Mouse (Mus musculus) bone marrow, adult 2 months (tissue): ENCODE results near the gene Slc12a4.

Experiments
- CTCF ChIP-seq: fragments of 200-500 bp; IDR thresholded peaks from 2 replicates; pipeline ENCODE4 v1.5.1; 2011; ENCODE audit warnings: low read length, control low read depth; ENCODE audit not compliant: control insufficient read depth, insufficient read depth
- POLR2A ChIP-seq: fragments of 200-500 bp; IDR thresholded peaks from 2 replicates; pipeline ENCODE4 v1.6.1; 2011; ENCODE audit warnings: low read depth, mild to moderate bottlenecking, control low read depth, low read length, borderline replicate concordance; ENCODE audit not compliant: control insufficient read depth

DNA sequence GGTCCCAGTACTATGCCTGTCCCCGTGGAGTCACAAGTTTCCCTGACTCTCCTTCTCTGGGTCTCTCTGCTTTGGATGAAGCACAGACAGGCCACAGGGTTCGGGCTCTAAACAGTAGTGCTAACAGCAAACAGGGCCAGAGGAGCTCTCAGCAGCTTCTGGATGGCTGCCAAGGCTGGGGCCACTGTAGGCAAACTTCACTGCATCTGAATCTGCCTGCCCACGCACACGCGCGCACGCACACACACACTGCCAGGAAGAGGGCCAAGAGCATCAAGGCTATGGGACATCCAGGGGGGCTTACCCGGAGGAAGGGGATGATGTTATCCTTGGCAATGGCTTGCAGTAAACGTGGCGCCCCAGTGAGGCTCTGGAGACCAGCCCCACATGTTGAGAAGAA, 16.5 kb downstream of the Slc12a4 start:
- TF ChIP-seq CTCF (no peak), POLR2A (no peak)
